Comparison of ENCODE assay signal across 16 mouse cellular contexts in the genomic region with DNA sequence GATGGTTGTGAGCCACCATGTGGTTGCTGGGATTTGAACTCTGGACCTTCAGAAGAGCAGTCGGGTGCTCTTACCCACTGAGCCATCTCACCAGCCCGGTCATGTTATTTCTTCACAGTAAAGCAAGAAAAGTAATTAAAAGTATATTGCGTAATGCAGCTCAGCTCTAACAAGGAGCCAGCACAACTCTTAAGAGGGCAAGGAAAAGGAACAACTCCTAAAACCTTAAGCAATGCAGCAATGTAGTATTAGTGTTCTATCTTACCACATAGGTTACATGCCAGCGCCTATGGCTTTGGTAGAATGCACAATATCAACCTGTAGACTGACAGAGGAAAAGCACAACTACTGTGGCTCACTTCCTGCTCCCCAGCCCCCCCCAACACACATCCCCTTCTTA. TPM values are rescaled to one million over a fixed set of nuclear protein-coding genes. Genes with fewer than 3 reads are reported as not detected.
A peak's percentile ranks its signal among the peaks of the same experiment; 100 is the strongest.
DNase-seq lines count a peak whose midpoint lies in the region; ATAC-seq and TF ChIP-seq lines count a peak whose summit lies in the region.
"Had no signal": no experiment of that assay in that cellular context is flagged by ENCODE, and none has a peak within 500 bp of the region (broad histone marks: within the 10 kb centered on the region; RNA-seq: fewer than 3 reads in every experiment).

No protein-coding gene starts in this region.

- H3K9ac ChIP-seq in heart, postnatal 0 days (replicated peaks; ENCODE audit: low read depth, low read length): no peak overlapping the region
- no peak overlapping the region for H3K9ac ChIP-seq in lung, postnatal 0 days (replicated peaks; ENCODE audit: low read depth)
- no peak overlapping the region for H3K9ac ChIP-seq in MEL (ENCODE audit: control insufficient read depth, low read depth, low read length, poor library complexity, severe bottlenecking)
- no peak overlapping the region for H3K9ac ChIP-seq in liver, postnatal 0 days (replicated peaks)
- H3K9ac ChIP-seq in midbrain, embryonic 11.5 days (ENCODE audit: low read length): no peak overlapping the region
- no peak overlapping the region for H3K9ac ChIP-seq in hindbrain, embryonic 12.5 days
- H3K9ac ChIP-seq: embryonic facial prominence, embryonic 13.5 days; forebrain, embryonic 13.5 days; limb, embryonic 12.5 days had no signal

- DNase-seq in heart, postnatal 0 days (ENCODE audit: low spot score): no peak
- no peak for DNase-seq in heart, postnatal 14 days
- peak; percentile 73 for DNase-seq in lung, postnatal 0 days (ENCODE audit: low spot score)
- no peak for DNase-seq in lung, postnatal 4 days
- peak; percentile 42 for DNase-seq in MEL (ENCODE audit: low read depth, low spot score)
- no peak for DNase-seq in liver, postnatal 0 days
- DNase-seq in midbrain, embryonic 11.5 days (ENCODE audit: low spot score, missing footprints): no peak
- DNase-seq: adrenal gland, postnatal 14 days; heart, postnatal 4 days; kidney, adult 8-10 months had no signal

- intact Hi-C loops in heart, postnatal 14 days (cut with DNase I): no loop called here

- no peak for TF ChIP-seq RAD21 in MEL (IDR thresholded peaks at IDR 0.05; ENCODE audit: low read depth, low read length)

- peaks cover 21% of the 10 kb centered on the region for H3K4me1 ChIP-seq in heart, postnatal 0 days (ENCODE audit: control insufficient read depth, insufficient read depth)
- H3K4me1 ChIP-seq in lung, postnatal 0 days (ENCODE audit: insufficient read depth, low read depth, low read length): peaks cover 19% of the 10 kb centered on the region
- peaks cover 6 to 13% of the 10 kb centered on the region in 2 experiments for H3K4me1 ChIP-seq in MEL (ENCODE audit: control insufficient read depth in 1 of 2, insufficient read depth in 2 of 2, low read length in 2 of 2)
- peaks cover 24% of the 10 kb centered on the region for H3K4me1 ChIP-seq in liver, postnatal 0 days (ENCODE audit: insufficient read depth)
- peaks cover 17% of the 10 kb centered on the region for H3K4me1 ChIP-seq in midbrain, embryonic 11.5 days (ENCODE audit: control insufficient read depth, insufficient read depth, low read length)
- H3K4me1 ChIP-seq in hindbrain, embryonic 12.5 days: peaks cover 27% of the 10 kb centered on the region

- H3K36me3 ChIP-seq in heart, postnatal 0 days (replicated peaks; ENCODE audit: control insufficient read depth, insufficient read depth, low read length): 0 out of 2 replicates have a peak, but pooled peaks cover 6% of the 10 kb centered on the region
- no peaks in the 10 kb centered on the region for H3K36me3 ChIP-seq in lung, postnatal 0 days (ENCODE audit: insufficient read depth, low read length)
- peaks cover 0 to 20% of the 10 kb centered on the region in 2 experiments; a peak in 2 of 4 replicates for H3K36me3 ChIP-seq in MEL (ENCODE audit: control insufficient read depth in 1 of 2, insufficient read depth in 2 of 2, low read length in 2 of 2)
- 0 out of 2 replicates have a peak, but pooled peaks cover 4% of the 10 kb centered on the region for H3K36me3 ChIP-seq in liver, postnatal 0 days (replicated peaks; ENCODE audit: insufficient read depth, low read length)
- H3K36me3 ChIP-seq in midbrain, embryonic 11.5 days (ENCODE audit: control insufficient read depth, insufficient read depth, low read length): peaks cover 13% of the 10 kb centered on the region
- peaks cover 17% of the 10 kb centered on the region for H3K36me3 ChIP-seq in hindbrain, embryonic 12.5 days

- 100% methylated on average over 4 of the region's 4 CpGs for WGBS in heart, postnatal 0 days
- 68% methylated on average over 4 of the region's 4 CpGs for WGBS in lung, postnatal 0 days
- WGBS in liver, postnatal 0 days (ENCODE audit: insufficient replicate concordance): 89% methylated on average over 4 of the region's 4 CpGs
- 98% methylated on average over 4 of the region's 4 CpGs for WGBS in midbrain, embryonic 11.5 days
- WGBS in hindbrain, embryonic 12.5 days: 97% methylated on average over 4 of the region's 4 CpGs

- no peak overlapping the region for H3K4me3 ChIP-seq in heart, postnatal 0 days (ENCODE audit: low read depth, low read length)
- H3K4me3 ChIP-seq in lung, postnatal 0 days (ENCODE audit: low read depth, low read length): no peak overlapping the region
- H3K4me3 ChIP-seq in MEL (ENCODE audit: control insufficient read depth in 1 of 2, insufficient read depth in 1 of 2, low read depth in 2 of 2, low read length in 2 of 2): no peak overlapping the region
- no peak overlapping the region for H3K4me3 ChIP-seq in liver, postnatal 0 days (ENCODE audit: low read depth, low read length)
- no peak overlapping the region for H3K4me3 ChIP-seq in midbrain, embryonic 11.5 days (ENCODE audit: low read depth, low read length)
- H3K4me3 ChIP-seq in hindbrain, embryonic 12.5 days: no peak overlapping the region
- H3K4me3 ChIP-seq: embryonic facial prominence, embryonic 13.5 days; forebrain, embryonic 13.5 days; limb, embryonic 12.5 days had no signal

- TF ChIP-seq EP300 in heart, postnatal 0 days (IDR thresholded peaks at IDR 0.05; ENCODE audit: low read depth): no peak
- 0 out of 2 replicates have a peak, but pooled peaks have one; percentile 18 for TF ChIP-seq EP300 in lung, postnatal 0 days (IDR thresholded peaks at IDR 0.05)
- no peak for TF ChIP-seq EP300 in MEL (IDR thresholded peaks at IDR 0.05; ENCODE audit: low read depth in 1 of 2, low read length in 2 of 2)
- TF ChIP-seq EP300 in liver, postnatal 0 days (IDR thresholded peaks at IDR 0.05; ENCODE audit: low read depth): no peak

- H3K9me3 ChIP-seq in heart, postnatal 0 days (replicated peaks; ENCODE audit: control insufficient read depth, low read length): no peaks in the 10 kb centered on the region
- H3K9me3 ChIP-seq in lung, postnatal 0 days (ENCODE audit: low read length): no peaks in the 10 kb centered on the region
- H3K9me3 ChIP-seq in MEL (replicated peaks; ENCODE audit: insufficient read depth, low read length): no peaks in the 10 kb centered on the region
- H3K9me3 ChIP-seq in liver, postnatal 0 days (ENCODE audit: low read length): no peaks in the 10 kb centered on the region
- peaks cover 6% of the 10 kb centered on the region; the same call in 1 of the 2 replicates for H3K9me3 ChIP-seq in midbrain, embryonic 11.5 days (ENCODE audit: control insufficient read depth, low read length)
- no peaks in the 10 kb centered on the region for H3K9me3 ChIP-seq in hindbrain, embryonic 12.5 days (replicated peaks)
- H3K9me3 ChIP-seq: embryonic facial prominence, embryonic 13.5 days; forebrain, embryonic 13.5 days had no signal

- no peak for ATAC-seq in heart, postnatal 0 days (ENCODE audit: insufficient read depth, low read depth)
- ATAC-seq in lung, postnatal 0 days: no peak
- ATAC-seq in liver, postnatal 0 days: no peak
- ATAC-seq in midbrain, embryonic 11.5 days (ENCODE audit: low FRiP score): no peak
- ATAC-seq in hindbrain, embryonic 12.5 days (ENCODE audit: low FRiP score): no peak
- ATAC-seq: forebrain, embryonic 13.5 days had no signal

- 0 out of 4 replicates have a peak, but pooled peaks of 1 of the 2 experiments have one; percentile 20 for TF ChIP-seq POLR2A in MEL (IDR thresholded peaks at IDR 0.05; ENCODE audit: control insufficient read depth in 1 of 2, insufficient read depth in 1 of 2, low read depth in 1 of 2, low read length in 2 of 2, poor library complexity in 1 of 2)

- no peak overlapping the region for H3K27ac ChIP-seq in heart, postnatal 0 days (ENCODE audit: low read depth)
- peak overlapping the region; percentile 14; the same call in 1 of the 2 replicates for H3K27ac ChIP-seq in lung, postnatal 0 days (ENCODE audit: low read length)
- H3K27ac ChIP-seq in MEL (ENCODE audit: control insufficient read depth, low read depth, low read length): no peak overlapping the region
- H3K27ac ChIP-seq in liver, postnatal 0 days (ENCODE audit: low read depth): no peak overlapping the region
- no peak overlapping the region for H3K27ac ChIP-seq in midbrain, embryonic 11.5 days (ENCODE audit: low read depth, low read length)
- no peak overlapping the region for H3K27ac ChIP-seq in hindbrain, embryonic 12.5 days
- H3K27ac ChIP-seq: embryonic facial prominence, embryonic 13.5 days; forebrain, embryonic 13.5 days; limb, embryonic 12.5 days had no signal

- peaks cover 31% of the 10 kb centered on the region for H3K79me2 ChIP-seq in MEL (ENCODE audit: control insufficient read depth, insufficient read depth, low read length, poor library complexity)

- H3K4me2 ChIP-seq in heart, postnatal 0 days (ENCODE audit: low read depth, low read length): 0 out of 2 replicates have a peak overlapping the region, but pooled peaks have one; percentile 2
- H3K4me2 ChIP-seq in lung, postnatal 0 days (replicated peaks; ENCODE audit: low read depth, low read length): peak overlapping the region; percentile 92; the same call in 1 of the 2 replicates
- H3K4me2 ChIP-seq in liver, postnatal 0 days (ENCODE audit: low read depth, low read length): peak overlapping the region; percentile 81; the same call in 1 of the 2 replicates
- no peak overlapping the region for H3K4me2 ChIP-seq in midbrain, embryonic 11.5 days
- no peak overlapping the region for H3K4me2 ChIP-seq in hindbrain, embryonic 12.5 days (replicated peaks)
- H3K4me2 ChIP-seq: embryonic facial prominence, embryonic 13.5 days; forebrain, embryonic 13.5 days; limb, embryonic 12.5 days had no signal

- TF ChIP-seq CTCF in heart, postnatal 0 days (IDR thresholded peaks at IDR 0.05; ENCODE audit: low read depth): no peak
- TF ChIP-seq CTCF in lung, postnatal 0 days (IDR thresholded peaks at IDR 0.05): no peak
- TF ChIP-seq CTCF in MEL (IDR thresholded peaks at IDR 0.05 in 2 of 3, conservative IDR thresholded peaks at IDR 0.05 in 1 of 3; ENCODE audit: control insufficient read depth in 1 of 3, insufficient read depth in 1 of 3, low read depth in 2 of 3, low read length in 3 of 3, poor library complexity in 1 of 3, severe bottlenecking in 1 of 3): no peak
- TF ChIP-seq CTCF in liver, postnatal 0 days (IDR thresholded peaks at IDR 0.05; ENCODE audit: low read depth): no peak

- no peaks in the 10 kb centered on the region for H3K27me3 ChIP-seq in heart, postnatal 0 days (ENCODE audit: control insufficient read depth, insufficient read depth, low read length)
- no peaks in the 10 kb centered on the region for H3K27me3 ChIP-seq in lung, postnatal 0 days (replicated peaks; ENCODE audit: insufficient read depth, low read length)
- no peaks in the 10 kb centered on the region for H3K27me3 ChIP-seq in MEL (ENCODE audit: control insufficient read depth in 1 of 2, insufficient read depth in 2 of 2, low read length in 2 of 2)
- H3K27me3 ChIP-seq in liver, postnatal 0 days (ENCODE audit: insufficient read depth, low read length): no peaks in the 10 kb centered on the region
- no peaks in the 10 kb centered on the region for H3K27me3 ChIP-seq in midbrain, embryonic 11.5 days (ENCODE audit: control insufficient read depth, insufficient read depth, low read length)
- no peaks in the 10 kb centered on the region for H3K27me3 ChIP-seq in hindbrain, embryonic 12.5 days
- H3K27me3 ChIP-seq: embryonic facial prominence, embryonic 13.5 days; forebrain, embryonic 13.5 days; limb, embryonic 12.5 days had no signal

RNA-seq across cellular contexts. Expression of gene Adal, which starts 2.9 kb away (rescaled TPM):
- 13.1 and 15.3 TPM in 2 replicates for total RNA-seq in heart, postnatal 0 days (2014; rRNA removed; ENCODE audit: low replicate concordance)
- 13.4 and 14.4 TPM in 2 replicates for polyA plus RNA-seq in heart, postnatal 0 days (2015; fragmentation: Nextera tagmentation; extraction: Ambion mirVana)
- total RNA-seq in heart, postnatal 14 days (2021): 10 to 100 TPM; 10.5 to 11.7 TPM
- 12.7 and 13.5 TPM in 2 replicates for polyA plus RNA-seq in lung, postnatal 0 days (2015; fragmentation: Nextera tagmentation; extraction: Ambion mirVana)
- total RNA-seq in MEL (2012; rRNA removed): 9.3 and 10.8 TPM in 2 replicates
- 100 to 1,000 TPM in 1 of 2 experiments, 10 to 100 TPM in 1; 12.1 to 101 TPM for polyA plus RNA-seq in MEL (2012; ENCODE audit: insufficient read depth in 1 of 2, insufficient read length in 2 of 2, low read depth in 1 of 2, low replicate concordance in 2 of 2, missing spikeins in 1 of 2)
- polyA plus RNA-seq in liver, postnatal 0 days (2015; fragmentation: Nextera tagmentation; extraction: Ambion mirVana): 5.5 and 7.3 TPM in 2 replicates
- 35.4 and 35.7 TPM in 2 replicates for polyA plus RNA-seq in midbrain, embryonic 11.5 days (2014; fragmentation: Nextera tagmentation; extraction: Ambion mirVana)
- polyA plus RNA-seq in hindbrain, embryonic 12.5 days (2016; fragmentation: Nextera tagmentation; extraction: Ambion mirVana): 29.2 and 29.6 TPM in 2 replicates

RNA-seq across cellular contexts. Expression of gene Lcmt2, which starts 3.1 kb away (rescaled TPM):
- 6.1 and 8.4 TPM in 2 replicates for total RNA-seq in heart, postnatal 0 days (2014; rRNA removed; ENCODE audit: low replicate concordance)
- polyA plus RNA-seq in heart, postnatal 0 days (2015; fragmentation: Nextera tagmentation; extraction: Ambion mirVana): 15.4 and 19.1 TPM in 2 replicates
- total RNA-seq in heart, postnatal 14 days (2021): 1 to 10 TPM; 8.8 to 9.2 TPM
- 19.3 and 21.8 TPM in 2 replicates for polyA plus RNA-seq in lung, postnatal 0 days (2015; fragmentation: Nextera tagmentation; extraction: Ambion mirVana)
- 9.4 and 13.2 TPM in 2 replicates for total RNA-seq in MEL (2012; rRNA removed)
- 10 to 100 TPM in 1 of 2 experiments, not detected in 1; 12.9 TPM for polyA plus RNA-seq in MEL (2012; ENCODE audit: insufficient read depth in 1 of 2, insufficient read length in 2 of 2, low read depth in 1 of 2, low replicate concordance in 2 of 2, missing spikeins in 1 of 2)
- polyA plus RNA-seq in liver, postnatal 0 days (2015; fragmentation: Nextera tagmentation; extraction: Ambion mirVana): 10.0 and 10.2 TPM in 2 replicates
- 20.6 and 21.0 TPM in 2 replicates for polyA plus RNA-seq in midbrain, embryonic 11.5 days (2014; fragmentation: Nextera tagmentation; extraction: Ambion mirVana)
- 22.3 and 24.7 TPM in 2 replicates for polyA plus RNA-seq in hindbrain, embryonic 12.5 days (2016; fragmentation: Nextera tagmentation; extraction: Ambion mirVana)

RNA-seq across cellular contexts. Expression of gene Tgm7, which starts 27.8 kb away (rescaled TPM):
- not detected in 2 replicates for total RNA-seq in heart, postnatal 0 days (2014; rRNA removed; ENCODE audit: low replicate concordance)
- not detected in 2 replicates for polyA plus RNA-seq in heart, postnatal 0 days (2015; fragmentation: Nextera tagmentation; extraction: Ambion mirVana)
- not detected for total RNA-seq in heart, postnatal 14 days (2021)
- polyA plus RNA-seq in lung, postnatal 0 days (2015; fragmentation: Nextera tagmentation; extraction: Ambion mirVana): not detected in 2 replicates
- total RNA-seq in MEL (2012; rRNA removed): not detected in 2 replicates
- polyA plus RNA-seq in MEL (2012; ENCODE audit: insufficient read depth in 1 of 2, insufficient read length in 2 of 2, low read depth in 1 of 2, low replicate concordance in 2 of 2, missing spikeins in 1 of 2): not detected
- not detected in 2 replicates for polyA plus RNA-seq in liver, postnatal 0 days (2015; fragmentation: Nextera tagmentation; extraction: Ambion mirVana)
- not detected in 2 replicates for polyA plus RNA-seq in midbrain, embryonic 11.5 days (2014; fragmentation: Nextera tagmentation; extraction: Ambion mirVana)
- not detected in 2 replicates for polyA plus RNA-seq in hindbrain, embryonic 12.5 days (2016; fragmentation: Nextera tagmentation; extraction: Ambion mirVana)
- total RNA-seq: adrenal gland, postnatal 14 days; heart, postnatal 4 days; megakaryocyte, adult 5-6 weeks had no signal
- polyA plus RNA-seq: embryonic facial prominence, embryonic 13.5 days; forebrain, embryonic 13.5 days; limb, embryonic 12.5 days; stomach, embryonic 14.5 days had no signal

RNA-seq across cellular contexts. Expression of gene Tubgcp4, which starts 33.1 kb away (rescaled TPM):
- total RNA-seq in heart, postnatal 0 days (2014; rRNA removed; ENCODE audit: low replicate concordance): 9.6 and 20.8 TPM in 2 replicates
- polyA plus RNA-seq in heart, postnatal 0 days (2015; fragmentation: Nextera tagmentation; extraction: Ambion mirVana): 12.3 and 13.0 TPM in 2 replicates
- total RNA-seq in heart, postnatal 14 days (2021): 10 to 100 TPM; 15.5 to 16.1 TPM
- 18.6 and 22.0 TPM in 2 replicates for polyA plus RNA-seq in lung, postnatal 0 days (2015; fragmentation: Nextera tagmentation; extraction: Ambion mirVana)
- total RNA-seq in MEL (2012; rRNA removed): 27.9 and 31.3 TPM in 2 replicates
- polyA plus RNA-seq in MEL (2012; ENCODE audit: insufficient read depth in 1 of 2, insufficient read length in 2 of 2, low read depth in 1 of 2, low replicate concordance in 2 of 2, missing spikeins in 1 of 2): 10 to 100 TPM in 1 of 2 experiments, not detected in 1; 38.9 TPM
- polyA plus RNA-seq in liver, postnatal 0 days (2015; fragmentation: Nextera tagmentation; extraction: Ambion mirVana): 8.1 and 9.7 TPM in 2 replicates
- polyA plus RNA-seq in midbrain, embryonic 11.5 days (2014; fragmentation: Nextera tagmentation; extraction: Ambion mirVana): 67.8 and 69.3 TPM in 2 replicates
- polyA plus RNA-seq in hindbrain, embryonic 12.5 days (2016; fragmentation: Nextera tagmentation; extraction: Ambion mirVana): 70.0 and 74.5 TPM in 2 replicates

RNA-seq across cellular contexts. Expression of gene Zscan29, which starts 33.6 kb away (rescaled TPM):
- 4.2 and 4.8 TPM in 2 replicates for total RNA-seq in heart, postnatal 0 days (2014; rRNA removed; ENCODE audit: low replicate concordance)
- polyA plus RNA-seq in heart, postnatal 0 days (2015; fragmentation: Nextera tagmentation; extraction: Ambion mirVana): 5.1 and 5.6 TPM in 2 replicates
- 1 to 10 TPM; 7.6 to 8.5 TPM for total RNA-seq in heart, postnatal 14 days (2021)
- polyA plus RNA-seq in lung, postnatal 0 days (2015; fragmentation: Nextera tagmentation; extraction: Ambion mirVana): 7.8 and 8.6 TPM in 2 replicates
- total RNA-seq in MEL (2012; rRNA removed): 6.5 and 6.7 TPM in 2 replicates
- polyA plus RNA-seq in MEL (2012; ENCODE audit: insufficient read depth in 1 of 2, insufficient read length in 2 of 2, low read depth in 1 of 2, low replicate concordance in 2 of 2, missing spikeins in 1 of 2): 100 to 1,000 TPM in 1 of 2 experiments, 10 to 100 TPM in 1; 10.2 to 199 TPM
- 3.9 and 4.4 TPM in 2 replicates for polyA plus RNA-seq in liver, postnatal 0 days (2015; fragmentation: Nextera tagmentation; extraction: Ambion mirVana)
- 13.8 and 16.3 TPM in 2 replicates for polyA plus RNA-seq in midbrain, embryonic 11.5 days (2014; fragmentation: Nextera tagmentation; extraction: Ambion mirVana)
- 11.5 and 13.6 TPM in 2 replicates for polyA plus RNA-seq in hindbrain, embryonic 12.5 days (2016; fragmentation: Nextera tagmentation; extraction: Ambion mirVana)

Comparison
In these comparisons a context has a peak if more than half of its experiments do, and no peak if none do; other contexts are left out.
1. DNase-seq: peak in lung, postnatal 0 days (single experiment) and MEL (single experiment); none in heart, postnatal 0 days (single experiment), heart, postnatal 14 days (0 of 2), lung, postnatal 4 days (0 of 2), liver, postnatal 0 days (single experiment) and midbrain, embryonic 11.5 days (single experiment).
2. H3K4me2 ChIP-seq: peak in heart, postnatal 0 days (single experiment), lung, postnatal 0 days (single experiment) and liver, postnatal 0 days (single experiment); none in midbrain, embryonic 11.5 days (single experiment) and hindbrain, embryonic 12.5 days (single experiment).